ENCODE assay signal across 21 mouse cellular contexts in the genomic region with DNA sequence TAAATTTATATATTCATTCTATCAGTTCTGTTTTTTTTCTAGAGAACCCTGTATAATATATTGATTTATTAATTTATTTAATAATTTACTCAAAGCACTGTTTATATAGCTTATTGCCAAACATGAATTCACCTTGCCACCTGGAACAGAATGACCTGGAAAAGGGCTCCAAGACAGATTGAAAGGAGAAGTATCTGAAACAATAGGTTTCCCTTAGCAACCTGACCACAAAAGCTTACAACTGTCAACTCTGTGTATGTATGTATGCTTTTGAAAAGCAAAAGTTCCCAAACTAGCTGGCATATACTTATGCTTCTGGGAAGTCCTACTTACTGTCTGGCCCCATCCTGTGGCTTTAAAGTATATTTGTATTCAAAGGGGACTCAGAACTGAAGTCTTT. TPM values are rescaled to one million over a fixed set of nuclear protein-coding genes. Genes with fewer than 3 reads are reported as not detected.
A peak's percentile ranks its signal among the peaks of the same experiment; 100 is the strongest.
DNase-seq lines count a peak whose midpoint lies in the region; ATAC-seq lines count a peak whose summit lies in the region.
"Had no signal": no experiment of that assay in that cellular context is flagged by ENCODE, and none has a peak within 500 bp of the region (broad histone marks: within the 10 kb centered on the region; RNA-seq: fewer than 3 reads in every experiment).

No protein-coding gene starts in this region.

- H3K27ac ChIP-seq in kidney, embryonic 16.5 days (ENCODE audit: low read length) = 0 out of 2 replicates have a peak overlapping the region, but pooled peaks have one; percentile 18
- H3K27ac ChIP-seq: embryonic facial prominence, embryonic 12.5 days; forebrain, embryonic 15.5 days; heart, adult 2 months; heart, embryonic 15.5 days; hindbrain, embryonic 12.5 days had no signal

- H3K9me3 ChIP-seq in kidney, embryonic 16.5 days (ENCODE audit: low read length) = no peaks in the 10 kb centered on the region
- H3K9me3 ChIP-seq: embryonic facial prominence, embryonic 12.5 days; forebrain, embryonic 15.5 days; heart, embryonic 15.5 days; hindbrain, embryonic 12.5 days had no signal

- no peaks in the 10 kb centered on the region for H3K27me3 ChIP-seq in kidney, embryonic 16.5 days (ENCODE audit: insufficient read depth, low read length)
- H3K27me3 ChIP-seq: CH12.LX; embryonic facial prominence, embryonic 12.5 days; forebrain, embryonic 15.5 days; heart, embryonic 15.5 days; hindbrain, embryonic 12.5 days had no signal

- no peak for DNase-seq in kidney, postnatal 14 days
- DNase-seq in lung, postnatal 36 days = peak; percentile 14
- DNase-seq in lung, postnatal 10 days = no peak
- DNase-seq in left cerebral cortex, postnatal 14 days (ENCODE audit: low spot score in 2 of 2) = no peak
- DNase-seq in heart, postnatal 25 days (ENCODE audit: low spot score) = no peak
- DNase-seq: adrenal gland, adult 8-10 months; adrenal gland, postnatal 36 days; cerebellum, adult 2 months; cerebellum, postnatal 14 days; gastrocnemius, postnatal 10 days; heart, adult 2 months; heart, postnatal 36 days had no signal

- H3K36me3 ChIP-seq in kidney, embryonic 16.5 days (ENCODE audit: insufficient read depth, low read length) = no peaks in the 10 kb centered on the region
- H3K36me3 ChIP-seq: embryonic facial prominence, embryonic 12.5 days; forebrain, embryonic 15.5 days; heart, embryonic 15.5 days; hindbrain, embryonic 12.5 days had no signal

- intact Hi-C loops in left cerebral cortex, postnatal 14 days (cut with DNase I) = no loop called here
- intact Hi-C loops in heart, postnatal 25 days (cut with DNase I) = no loop called here

- H3K4me2 ChIP-seq in kidney, embryonic 16.5 days (replicated peaks; ENCODE audit: low read depth, low read length) = no peak overlapping the region
- H3K4me2 ChIP-seq: embryonic facial prominence, embryonic 12.5 days; forebrain, embryonic 15.5 days; heart, embryonic 11.5 days; heart, embryonic 15.5 days; hindbrain, embryonic 12.5 days had no signal

- no peak overlapping the region for H3K9ac ChIP-seq in kidney, embryonic 16.5 days (replicated peaks; ENCODE audit: low read length)
- H3K9ac ChIP-seq: embryonic facial prominence, embryonic 12.5 days; forebrain, embryonic 15.5 days; heart, embryonic 15.5 days; hindbrain, embryonic 12.5 days had no signal

- H3K4me3 ChIP-seq in kidney, embryonic 16.5 days (ENCODE audit: low read length) = no peak overlapping the region
- H3K4me3 ChIP-seq: embryonic facial prominence, embryonic 12.5 days; forebrain, embryonic 15.5 days; heart, adult 2 months; heart, embryonic 15.5 days; hindbrain, embryonic 12.5 days had no signal

- no peaks in the 10 kb centered on the region for H3K4me1 ChIP-seq in kidney, embryonic 16.5 days (ENCODE audit: insufficient read depth, low read length)
- H3K4me1 ChIP-seq: embryonic facial prominence, embryonic 12.5 days; forebrain, embryonic 15.5 days; heart, embryonic 15.5 days; hindbrain, embryonic 12.5 days had no signal

- no peak for ATAC-seq in kidney, embryonic 16.5 days (ENCODE audit: low FRiP score, low TSS enrichment)
- ATAC-seq in hematopoietic stem cell, adult 5-6 weeks (replicated peaks in 1 of 2; ENCODE audit: insufficient read depth in 1 of 2, low FRiP score in 2 of 2, low TSS enrichment in 1 of 2, low read depth in 1 of 2, poor library complexity in 2 of 2, severe bottlenecking in 2 of 2) = peak; percentile 42 to 62; a peak in 3 of 4 replicates
- ATAC-seq: forebrain, embryonic 15.5 days; hindbrain, embryonic 16.5 days had no signal

RNA-seq across cellular contexts. Expression of gene Amn1, which starts 32.8 kb away (rescaled TPM):
- 27.1 and 32.0 TPM in 2 replicates for polyA plus RNA-seq in kidney, embryonic 16.5 days (2015; fragmentation: Nextera tagmentation; extraction: Ambion mirVana)
- 13.0 and 16.0 TPM in 2 replicates for total RNA-seq in hematopoietic stem cell, adult 5-6 weeks (2017)
- total RNA-seq in left cerebral cortex, postnatal 14 days (2021) = 10 to 100 TPM; 34.1 to 36.0 TPM
- 10 to 100 TPM; 17.5 to 20.0 TPM for total RNA-seq in heart, postnatal 25 days (2021)
